Mouse (Mus musculus): ENCODE measurements around the gene Alox12.

DNA sequence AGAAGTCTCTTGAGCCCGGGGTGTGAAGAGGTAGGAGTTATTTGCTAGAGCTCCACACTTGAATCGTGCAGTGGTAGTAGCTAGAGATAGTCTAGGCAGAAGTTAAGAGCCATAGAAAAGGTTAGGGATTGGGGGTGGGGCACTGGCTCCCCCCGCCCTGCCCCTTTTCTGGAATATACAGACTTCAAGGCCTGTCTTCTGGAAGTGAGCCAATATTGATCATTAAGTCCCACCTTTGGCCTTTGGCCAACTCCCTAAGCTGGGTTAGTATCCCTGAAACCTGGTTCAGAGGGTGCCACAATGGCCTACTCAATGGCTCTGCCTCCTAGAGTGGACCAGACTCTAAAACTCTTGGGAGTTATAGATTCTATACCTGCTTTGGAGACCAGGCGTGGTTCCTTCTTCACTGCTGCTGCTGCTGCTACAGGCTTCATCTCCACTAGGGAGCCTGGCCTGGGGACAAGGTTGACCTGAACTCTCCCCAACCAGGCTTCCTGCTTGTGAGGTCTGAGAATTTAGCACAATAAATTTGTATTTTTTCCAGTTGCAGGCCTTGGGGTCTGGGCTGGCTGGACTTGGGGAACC, 27.4 kb downstream of the Alox12 start:
- TF ChIP-seq CTCF (IDR thresholded peaks at IDR 0.05; ENCODE audit: low read depth) (no peak), EP300 (IDR thresholded peaks at IDR 0.05; ENCODE audit: low read depth) (no peak)
